Mouse (Mus musculus): Measurements from ENCODE around the gene Kalrn.

- no peak for TF ChIP-seq CTCF (IDR thresholded peaks at IDR 0.05; ENCODE audit: extremely low read depth, insufficient read depth, low read length)
- TF ChIP-seq POLR2A (IDR thresholded peaks at IDR 0.05; ENCODE audit: extremely low read depth, insufficient read depth, low read length) = no peak
These were observed 511.7 kb downstream of the Kalrn start for GRCm38 (mm10) chr16:34061661-34062060.
